Mouse (Mus musculus): Measurements from ENCODE around the gene Plekho1.

DNA sequence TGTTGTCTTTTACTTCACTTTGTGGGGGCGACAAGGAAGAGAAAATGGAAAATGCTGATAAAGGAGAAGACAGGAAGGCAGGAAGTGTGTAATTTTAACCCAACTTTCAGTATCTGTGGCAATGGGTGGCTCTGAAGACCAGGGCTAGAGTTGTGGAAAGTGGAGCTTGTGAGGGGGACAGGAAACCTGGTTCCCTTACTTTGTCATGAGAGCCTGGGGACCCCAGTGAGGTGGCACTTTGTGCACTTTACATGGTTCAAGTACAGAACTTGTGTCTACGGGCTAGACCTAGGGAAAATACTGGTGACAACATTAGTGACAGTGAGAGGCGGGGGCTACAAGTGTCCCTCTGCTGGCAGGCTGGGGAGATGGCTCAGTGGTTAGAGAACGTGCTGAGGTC lies 8.8 kb downstream of the Plekho1 start:
- TF ChIP-seq POLR2A (IDR thresholded peaks at IDR 0.05; ENCODE audit: insufficient read depth, low read depth, low read length): no peak
- no peak for TF ChIP-seq CTCF (IDR thresholded peaks at IDR 0.05; ENCODE audit: insufficient read depth, low read depth, low read length)

All from olfactory bulb, adult 2 months (tissue).